Mouse (Mus musculus) monocyte, adult 2 months (primary cell): ENCODE data around the gene Grip2.

Source experiments
- DNase-seq, 2 experiments: peaks; one replicate each; pipeline ENCODE4 v3.0.0; 2022; ENCODE audit warnings: low spot score in 2 of 2, low read depth in 1 of 2

The Grip2 gene

DNA sequence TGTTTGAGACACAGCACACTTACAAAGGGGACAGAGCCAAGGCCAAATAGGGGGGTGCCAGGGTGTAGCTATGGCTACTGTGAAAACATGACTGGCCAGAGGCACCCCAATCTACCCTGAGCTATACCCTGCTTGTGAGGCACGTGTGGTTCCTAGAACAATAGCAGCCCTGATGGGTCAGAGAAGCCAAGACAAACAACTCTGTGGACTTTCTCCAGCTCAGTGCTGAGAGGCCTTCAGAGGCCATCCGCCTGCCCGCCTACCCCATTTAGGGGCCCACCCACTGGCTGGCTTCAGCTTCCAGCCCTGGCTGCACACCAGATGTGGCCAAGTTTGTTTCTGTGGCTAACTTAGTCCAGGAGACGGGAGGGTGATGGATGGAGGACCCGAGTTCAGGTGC lies 90.6 kb downstream of the Grip2 start:
- no peak for DNase-seq

DNA sequence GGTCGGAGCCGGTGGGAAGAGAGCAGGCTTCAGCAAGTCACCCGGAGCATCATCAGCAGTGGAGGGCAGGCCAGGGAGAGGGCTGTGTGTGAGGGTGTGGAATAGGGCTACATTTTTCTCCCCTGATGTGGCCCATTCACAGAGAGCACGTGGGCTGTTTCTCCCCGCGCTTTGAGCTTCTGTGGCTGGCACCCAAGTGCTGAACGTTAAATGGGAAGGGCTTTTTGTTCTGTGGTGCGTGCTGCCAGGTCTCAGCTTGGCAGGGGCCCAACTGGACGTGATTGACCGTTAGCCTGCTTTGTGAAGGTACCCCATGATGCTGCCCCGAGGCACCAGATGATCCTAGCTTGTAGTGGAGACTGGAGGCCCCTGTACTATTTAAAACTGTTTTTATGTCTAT lies 94.9 kb downstream of the Grip2 start:
- no peak for DNase-seq

DNA sequence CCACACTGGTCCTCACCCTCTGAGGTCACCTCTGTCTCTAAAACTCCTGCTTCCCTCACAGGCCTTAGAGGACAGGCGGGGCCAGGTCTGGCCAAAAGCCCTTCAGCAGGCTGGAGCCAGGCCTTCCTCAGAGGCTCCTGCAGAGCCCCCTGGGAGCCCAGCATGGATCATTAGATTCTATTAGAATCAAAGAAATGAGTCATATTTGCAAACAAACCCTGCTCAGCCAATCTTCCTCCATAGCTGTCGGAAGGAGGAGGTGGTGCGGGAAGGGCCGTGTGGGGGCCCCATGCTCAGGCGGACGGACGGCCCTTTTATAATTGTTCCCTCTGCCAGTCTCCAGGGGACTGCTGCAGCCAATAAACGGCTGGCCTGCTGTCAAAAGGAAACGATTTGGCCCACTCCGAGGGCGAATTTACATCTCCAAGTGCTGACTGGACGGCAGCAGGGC lies 97.3 kb downstream of the Grip2 start:
- no peak for DNase-seq

DNA sequence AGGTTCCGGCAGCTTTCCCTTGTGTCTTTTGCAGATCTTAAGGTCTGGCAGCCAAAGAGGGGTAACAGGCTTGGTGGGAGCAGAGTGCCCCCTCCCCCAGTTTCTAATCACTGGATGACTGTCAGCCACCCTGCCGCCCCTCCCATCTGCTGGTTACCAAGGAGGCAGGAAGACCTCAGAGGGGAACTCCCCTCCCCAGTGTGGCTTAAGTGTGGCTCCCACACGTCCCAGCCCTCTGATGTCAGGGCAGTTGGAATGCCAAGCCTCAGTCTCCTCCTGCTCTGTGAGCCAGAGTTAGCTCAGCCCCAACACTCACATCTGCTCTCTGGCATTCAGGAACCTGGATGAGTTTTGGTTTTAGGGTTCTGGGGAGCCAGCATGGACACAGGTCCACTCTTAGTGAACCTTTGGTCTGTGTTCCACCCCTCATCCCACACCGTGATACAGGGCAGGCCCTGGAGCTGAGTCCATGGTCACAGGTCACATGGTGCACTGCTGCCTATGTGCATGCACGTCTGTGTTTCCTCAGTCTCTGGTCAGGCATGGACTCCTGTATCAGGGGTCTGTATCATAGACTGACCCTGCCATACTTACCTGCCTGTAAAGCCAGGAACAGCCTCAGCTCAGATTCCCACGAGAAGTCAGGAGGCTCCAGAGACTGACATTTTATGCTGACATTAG lies 98.0 kb downstream of the Grip2 start:
- no peak for DNase-seq

DNA sequence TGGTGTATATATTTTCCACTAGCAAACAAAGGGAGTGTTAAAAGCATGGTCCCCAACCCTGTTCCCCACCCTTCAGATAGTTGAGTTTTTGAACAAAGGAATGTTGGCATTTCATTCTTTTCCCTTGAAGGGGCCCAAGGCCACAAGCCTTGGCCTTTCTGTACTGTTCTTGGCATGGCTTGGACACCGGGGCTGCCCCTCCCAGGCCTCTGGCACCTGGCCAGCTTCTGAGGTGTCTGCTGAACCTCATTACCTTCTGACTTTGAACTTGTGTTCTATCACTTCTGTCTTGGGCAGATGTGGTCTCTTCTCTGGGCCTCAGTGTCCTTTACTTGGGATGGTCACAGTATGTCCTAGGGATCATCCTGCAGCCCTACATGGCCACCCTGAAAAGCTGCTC lies 99.7 kb downstream of the Grip2 start:
- no peak for DNase-seq

DNA sequence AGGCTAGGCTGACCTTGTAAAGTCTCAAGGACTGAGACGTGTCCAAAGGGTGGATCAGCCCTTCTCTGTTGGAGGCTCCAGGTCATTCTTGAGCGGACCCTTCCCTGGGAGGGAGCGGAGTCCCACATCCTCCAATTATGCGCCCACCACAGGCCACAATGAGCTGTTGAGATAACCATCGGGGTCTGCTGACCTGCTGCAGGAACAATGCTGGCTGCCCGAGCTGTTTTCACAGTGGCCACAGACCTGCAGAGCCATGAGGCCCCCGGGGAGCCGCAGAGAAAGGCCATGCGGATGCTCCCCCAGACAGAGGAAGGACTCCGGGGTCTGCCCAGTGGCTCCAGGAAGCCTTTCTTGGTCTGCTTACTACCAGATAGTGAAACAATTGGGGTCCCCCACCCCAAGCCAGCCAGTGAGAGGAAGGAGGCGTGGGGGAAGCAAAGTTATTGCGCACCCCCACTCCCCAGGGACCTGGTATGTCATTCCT lies 105.8 kb downstream of the Grip2 start:
- DNase-seq = no peak

DNA sequence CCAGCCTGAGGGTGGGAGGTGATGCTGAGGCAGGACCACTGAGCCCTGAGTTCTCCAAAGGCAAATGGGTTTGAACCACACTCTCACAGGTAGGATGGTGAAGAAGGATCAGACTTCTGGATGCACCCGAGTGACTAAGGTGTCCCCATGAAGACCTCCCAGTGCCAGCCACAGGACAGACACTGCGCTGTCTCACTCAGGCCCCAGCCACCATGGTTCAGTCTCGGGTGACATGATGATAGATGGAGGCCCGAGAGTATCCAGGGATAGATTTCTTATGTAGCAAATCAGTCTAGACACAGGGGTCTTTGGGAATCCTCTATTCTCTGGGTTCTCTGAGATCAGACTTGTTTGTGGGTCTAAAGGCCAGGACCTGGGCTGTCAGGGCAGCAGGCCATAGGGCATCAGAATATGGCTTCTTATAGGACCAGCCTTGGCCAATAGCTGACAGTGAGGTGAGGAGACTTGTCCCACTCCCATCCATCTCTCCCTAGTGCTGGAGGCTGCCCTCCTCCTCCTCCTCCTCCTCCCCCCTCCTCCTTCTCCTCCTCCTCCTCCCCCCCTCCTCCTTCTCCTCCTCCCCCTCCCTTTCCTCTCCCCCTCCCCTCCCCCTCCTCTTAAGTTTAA lies 106.3 kb downstream of the Grip2 start:
- no peak for DNase-seq

DNA sequence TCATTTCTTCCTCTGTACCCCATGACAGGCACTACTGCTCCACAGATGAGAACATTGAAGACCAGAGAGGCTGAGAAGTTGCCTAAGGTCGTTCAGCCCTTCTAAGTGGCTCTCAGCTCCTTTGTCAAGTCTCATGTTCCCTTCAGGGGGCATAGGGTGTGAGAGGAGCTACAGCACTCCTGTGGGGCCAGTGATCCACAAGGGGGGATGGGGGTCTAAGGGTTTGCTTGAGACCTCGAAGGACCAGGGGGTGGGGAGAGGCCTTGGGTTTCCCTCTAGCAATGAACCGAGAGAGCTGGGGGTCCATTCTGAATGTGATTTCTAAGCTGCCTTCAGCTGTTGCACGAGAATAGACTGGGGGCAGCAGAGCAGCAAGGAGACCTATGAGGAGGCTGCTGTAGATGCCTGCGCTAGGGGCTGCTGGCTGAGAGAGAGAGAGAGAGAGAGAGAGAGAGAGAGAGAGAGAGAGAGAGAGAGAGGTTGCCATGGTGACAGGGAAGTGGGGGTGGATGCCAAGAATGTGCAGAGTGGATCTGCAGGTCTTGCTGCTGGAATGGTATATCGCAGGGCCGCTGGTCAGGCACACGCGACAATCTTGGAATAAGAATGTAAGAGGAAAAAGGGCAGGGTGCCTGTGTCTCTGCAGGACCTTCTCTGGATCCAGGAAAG lies 107.1 kb downstream of the Grip2 start:
- no peak for DNase-seq

DNA sequence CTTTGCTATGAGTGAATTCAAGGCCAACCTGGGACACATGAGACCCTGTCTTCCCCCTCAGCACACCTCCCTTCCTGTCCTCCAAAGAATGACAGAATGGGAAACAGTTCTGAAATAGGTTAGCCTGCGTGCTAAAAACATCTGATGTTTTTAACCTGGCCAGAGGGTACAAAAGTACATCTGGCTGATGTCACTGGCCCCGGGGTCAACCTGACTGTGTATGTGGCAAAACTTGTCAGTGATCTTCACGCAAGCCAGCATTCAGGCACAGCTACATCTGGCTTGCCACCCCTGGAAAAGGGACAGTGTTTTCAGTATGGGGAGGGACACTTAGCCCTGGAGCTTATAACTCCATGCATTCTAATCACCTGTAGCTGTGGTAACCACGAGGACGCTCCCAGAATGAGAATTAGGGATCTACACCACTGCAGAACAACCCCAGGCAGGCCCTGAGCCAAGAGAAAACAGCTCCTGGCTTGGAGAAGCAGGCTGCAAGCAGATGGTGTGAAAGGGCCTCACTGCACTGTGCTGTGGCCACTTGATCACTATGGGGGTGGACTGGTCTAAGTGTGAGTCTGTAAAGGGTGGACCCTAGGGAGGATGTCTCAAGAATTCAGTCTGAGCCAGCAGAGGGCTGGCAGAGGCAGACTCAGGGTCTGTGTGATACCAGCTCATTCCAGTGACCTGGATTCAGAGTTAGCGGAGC lies 107.9 kb downstream of the Grip2 start:
- no peak for DNase-seq

DNA sequence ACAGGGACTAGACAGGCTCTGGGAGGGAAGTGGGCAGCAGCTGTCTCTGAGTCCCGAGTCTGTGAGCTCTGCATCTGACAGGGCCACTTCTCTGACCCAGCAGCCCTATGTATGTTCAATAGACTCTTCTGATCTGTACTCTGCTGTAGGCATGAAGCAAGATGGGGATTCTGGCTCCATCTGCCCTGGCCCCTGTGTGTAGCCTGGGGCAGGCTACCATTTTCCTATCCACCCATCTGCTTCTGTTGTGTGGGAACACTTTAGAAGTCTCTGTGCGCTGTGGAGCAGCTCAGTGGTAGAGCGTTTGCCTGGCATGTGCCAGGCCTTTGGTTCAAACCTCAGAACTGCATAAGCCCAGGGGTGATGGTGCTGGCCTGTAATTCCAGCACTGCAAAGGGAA lies 108.4 kb downstream of the Grip2 start:
- no peak for DNase-seq

DNA sequence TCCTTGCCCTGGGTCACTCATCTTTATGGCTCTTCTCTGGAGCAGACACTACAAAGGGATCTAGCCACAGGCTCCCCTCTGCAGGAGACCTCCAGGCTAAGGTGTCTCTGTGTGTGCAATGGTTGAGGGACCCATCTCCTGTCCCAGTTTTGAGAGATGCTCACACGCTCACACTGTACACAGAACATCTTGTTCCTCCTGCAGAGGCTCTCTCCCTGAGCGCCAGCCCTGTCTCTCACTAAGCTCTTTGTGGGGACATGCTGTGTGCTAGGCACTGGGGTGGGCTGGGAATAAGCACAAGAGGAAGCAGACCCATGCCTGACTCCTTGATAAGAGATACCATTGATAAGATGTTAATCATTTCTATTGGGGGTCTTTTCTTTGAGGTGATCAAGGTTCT lies 109.0 kb downstream of the Grip2 start:
- no peak for DNase-seq

DNA sequence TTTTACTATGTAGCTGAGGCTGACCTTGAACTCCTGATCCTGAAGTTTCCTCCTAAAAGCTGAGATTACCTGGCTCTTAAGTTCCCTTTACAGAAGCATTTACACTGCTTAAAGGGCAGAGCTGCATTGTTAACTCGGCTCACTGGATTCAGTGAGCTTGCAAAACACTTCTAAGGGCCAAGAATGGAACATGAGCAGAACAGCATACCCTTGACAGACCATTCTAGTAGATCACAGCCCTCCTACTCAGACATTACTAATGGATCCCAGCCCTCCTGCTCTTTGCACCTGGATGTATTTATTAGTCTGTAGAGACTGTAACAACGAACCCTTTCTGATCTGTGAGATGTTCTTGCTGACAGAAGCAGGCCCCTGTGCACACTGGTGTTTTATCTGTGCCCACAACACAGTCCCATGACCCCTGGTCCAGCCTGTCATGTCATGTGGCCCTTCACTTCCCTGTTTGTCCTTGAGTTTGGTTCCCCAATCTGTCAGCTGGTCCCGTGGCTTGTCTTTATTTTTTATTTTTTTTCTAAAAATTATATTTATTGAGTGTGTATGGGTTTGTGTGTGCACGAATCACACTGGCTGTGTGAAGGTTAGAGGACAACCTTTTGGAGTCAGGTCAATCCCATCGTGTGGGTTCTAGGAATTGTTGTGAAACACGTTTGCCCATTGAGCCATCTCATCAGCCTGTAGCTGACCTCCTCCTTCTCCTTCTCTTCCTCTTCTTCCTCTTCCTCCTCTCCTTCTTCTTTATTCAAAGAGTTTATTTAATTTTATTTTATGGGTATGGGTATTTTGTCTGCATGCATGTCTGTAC lies 110.9 kb downstream of the Grip2 start:
- DNase-seq = peak; percentile 65 to 77

DNA sequence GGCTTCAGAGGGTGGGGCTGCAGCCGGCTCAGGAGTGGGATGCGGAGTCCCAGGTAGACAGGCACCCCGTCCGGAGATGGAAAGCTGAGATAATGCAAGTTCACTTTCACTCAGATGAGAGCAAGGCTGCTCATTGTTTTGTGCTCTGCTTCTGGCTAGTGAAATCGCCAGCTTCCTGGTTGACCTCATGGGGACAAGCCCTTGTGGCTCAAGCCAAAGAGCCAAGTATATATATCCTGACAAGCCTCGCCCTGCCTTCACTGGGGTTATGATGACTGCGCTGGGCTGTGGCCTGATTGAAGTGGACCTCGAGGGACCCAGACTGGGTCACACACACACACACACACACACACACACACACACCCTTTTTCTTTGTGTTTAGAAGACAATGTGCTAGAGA lies 112.0 kb downstream of the Grip2 start:
- no peak for DNase-seq

DNA sequence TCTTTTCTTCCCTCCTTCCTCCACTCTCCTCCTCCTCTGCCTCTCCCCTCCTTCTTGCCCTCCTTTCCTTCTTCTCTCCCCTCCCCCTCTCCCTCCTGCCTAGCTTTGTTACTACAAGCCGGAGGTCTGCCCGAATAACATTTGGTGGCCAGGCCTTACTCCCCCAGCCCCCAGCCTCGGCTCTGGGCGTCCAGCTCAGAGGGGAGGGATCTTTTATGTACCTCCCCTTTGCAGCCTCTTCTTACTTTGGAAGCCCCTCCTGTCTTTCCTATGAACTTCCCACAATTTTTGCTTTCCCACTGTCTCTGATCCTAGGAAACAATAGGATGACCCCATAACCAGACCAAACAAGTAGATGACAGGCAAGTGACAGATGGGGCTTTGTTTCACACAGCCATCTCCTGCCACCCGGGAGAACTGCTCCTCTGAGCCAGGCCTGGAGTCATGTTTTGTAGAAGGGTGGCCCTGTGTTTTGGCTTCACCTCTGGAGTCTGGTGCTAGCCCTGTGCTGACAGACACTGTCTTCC lies 113.6 kb downstream of the Grip2 start:
- DNase-seq = no peak

DNA sequence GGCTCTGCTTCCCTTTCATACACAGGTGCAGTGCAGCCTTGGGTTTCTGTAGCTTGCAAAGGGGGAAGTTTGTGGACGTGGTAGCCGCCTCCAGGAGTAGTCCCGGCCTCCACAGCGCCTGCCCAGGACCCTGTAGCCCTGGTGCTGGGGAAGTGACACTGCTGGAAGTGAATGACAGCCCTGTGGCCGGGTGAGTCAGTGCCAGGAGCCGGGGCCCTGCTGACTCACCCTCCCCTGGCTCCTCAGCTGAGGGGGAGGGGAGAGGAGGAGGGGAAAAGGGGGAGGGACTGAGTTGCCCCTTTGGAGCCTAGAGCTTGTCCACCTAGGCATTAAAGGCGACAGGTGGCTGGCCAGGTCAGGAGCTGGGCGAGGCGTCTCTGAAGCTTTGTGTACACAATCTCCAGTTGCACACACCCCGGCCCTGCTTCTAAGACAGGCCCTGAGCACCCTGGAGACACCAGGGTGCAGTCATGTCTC lies 114.2 kb downstream of the Grip2 start:
- DNase-seq = peak; percentile 86 to 94

DNA sequence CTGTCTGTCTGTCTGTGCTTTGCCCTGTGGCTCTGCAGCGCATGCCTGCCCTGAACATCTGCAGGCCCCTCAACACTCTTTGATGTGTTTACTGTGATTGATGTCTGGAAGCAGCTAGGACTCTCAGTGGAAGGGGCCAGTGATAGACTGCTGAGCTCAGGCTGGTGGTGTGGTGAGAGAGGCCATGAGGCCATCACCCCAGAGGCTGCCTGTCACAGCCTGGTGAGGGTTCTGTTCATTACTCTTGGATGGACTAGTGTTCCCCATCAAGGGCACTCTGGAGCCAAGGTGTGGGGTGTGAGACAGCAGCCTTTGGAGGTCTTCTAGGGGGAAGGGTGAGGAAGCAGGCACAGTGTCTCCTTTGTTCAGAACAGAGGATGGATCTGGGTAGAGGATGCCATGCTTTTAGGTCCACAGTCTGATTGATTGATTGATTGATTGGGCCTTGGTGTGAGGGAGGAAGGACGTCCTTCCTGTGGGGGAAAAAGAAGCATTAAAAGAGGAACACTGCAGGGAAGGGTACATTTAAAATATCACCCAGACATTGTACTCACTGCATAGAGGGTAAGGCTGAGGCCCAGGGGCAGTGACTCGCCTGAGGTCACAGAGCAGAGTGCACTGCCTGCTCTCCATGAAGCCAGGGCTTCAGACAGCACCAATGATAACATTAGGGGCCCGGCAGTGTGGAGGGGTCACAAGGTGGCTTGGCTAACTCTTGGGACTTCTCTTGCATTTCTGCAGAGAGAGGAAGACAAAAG lies 114.8 kb downstream of the Grip2 start:
- no peak for DNase-seq
